Mouse (Mus musculus) small intestine, adult 2 months (tissue): ENCODE data around the gene Wdr63.

Experiments used
- CTCF ChIP-seq: fragments of 200-500 bp; IDR thresholded peaks from 2 replicates; pipeline ENCODE4 v1.5.1; 2012; ENCODE audit warnings: low read depth, mild to moderate bottlenecking, control low read depth, inconsistent platforms, low read length, moderate library complexity, mixed read lengths; ENCODE audit not compliant: insufficient replicate concordance, insufficient read length; ENCODE audit errors: extremely low read depth
- POLR2A ChIP-seq: fragments of 200-500 bp; IDR thresholded peaks from 2 replicates; pipeline ENCODE4 v1.6.1; 2012; ENCODE audit warnings: low read depth, mild to moderate bottlenecking, control low read depth, inconsistent platforms, low read length, moderate library complexity

- TF ChIP-seq POLR2A (no peak), CTCF (no peak)
Measured at GRCm38 (mm10) chr3:145993481-145994201, 114.3 kb downstream of the Wdr63 start.
